Mouse (Mus musculus) inflammation-experienced regulatory T-cells, adult 6 months (primary cell): ENCODE measurements around the gene Nsd1. TPM values are rescaled to one million over a fixed set of nuclear protein-coding genes. Genes with fewer than 3 reads are reported as not detected.
A peak's percentile ranks its signal among the peaks of the same experiment; 100 is the strongest.

Source experiments
- ATAC-seq: one replicate; pipeline ENCODE4 v1.8.0; 2017
- polyA plus RNA-seq, 3 experiments: library from polyadenylated mRNA; unstranded; fragments of 100-300 nt; shearing (Covaris generic); gene quantifications; one replicate each; pipeline ENCODE4 v1.2.1; 2017

Gene Nsd1
- polyA plus RNA-seq, 3 experiments from 2014 or later = 46.7 to 76.6 (median 60.1) TPM

DNA sequence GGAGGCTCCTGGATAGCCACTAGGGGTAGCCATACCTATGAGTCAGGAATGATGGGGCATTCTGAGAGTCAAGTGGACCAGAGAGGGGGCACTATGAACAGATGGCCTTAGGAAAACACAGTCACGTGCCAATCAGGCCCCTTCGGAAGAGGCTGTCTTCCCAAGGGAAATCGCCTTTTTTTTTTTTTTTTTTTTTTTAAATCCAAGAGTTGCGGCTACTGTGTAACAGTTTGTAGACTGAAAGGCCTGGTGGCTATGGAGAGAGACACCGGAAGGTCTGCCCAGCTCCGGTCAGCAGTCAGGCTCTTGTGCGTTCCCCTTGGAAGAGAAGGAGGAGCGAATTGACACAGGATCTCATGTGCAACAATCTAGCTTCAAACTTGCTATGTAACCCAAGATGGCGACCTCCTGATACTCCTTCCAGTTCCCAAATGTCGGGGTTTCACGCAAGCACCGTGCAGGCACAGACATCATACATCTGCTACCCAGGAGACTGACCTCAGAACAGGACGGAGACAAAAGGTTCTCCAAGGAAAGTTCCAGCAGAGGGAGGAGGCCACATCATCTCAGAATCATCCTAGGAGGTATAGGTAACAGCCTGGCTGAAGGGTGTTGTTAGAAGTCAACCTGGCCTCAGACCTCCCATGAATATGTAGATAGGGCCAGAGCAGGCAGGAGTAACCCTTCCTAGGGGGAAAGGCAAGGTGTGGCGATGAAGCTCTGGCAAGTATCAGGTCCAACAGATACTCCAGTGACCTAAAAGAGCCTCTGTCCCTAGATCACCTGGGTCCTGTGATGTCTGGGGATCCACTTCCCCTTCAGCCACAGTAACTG, 121.2 kb downstream of the Nsd1 start:
- no peak for ATAC-seq

DNA sequence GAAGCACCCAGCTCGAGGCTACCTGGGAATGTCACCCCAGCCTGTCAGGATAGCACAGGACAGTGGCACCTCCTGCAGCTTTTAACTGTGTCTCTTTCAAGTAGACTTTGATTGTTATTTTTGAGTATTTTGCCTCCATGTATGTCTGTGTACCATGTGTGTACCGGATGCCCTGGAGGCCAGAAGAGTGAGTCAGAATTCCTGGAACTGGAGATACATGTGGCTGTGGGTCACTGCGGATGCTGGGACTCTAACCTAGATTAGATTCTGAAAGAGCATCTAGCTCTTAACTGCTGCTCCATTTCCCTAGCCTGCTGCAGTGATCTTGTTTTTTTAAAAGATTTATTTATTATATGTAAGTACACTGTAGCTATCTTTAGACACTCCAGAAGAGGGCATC, 122.7 kb downstream of the Nsd1 start:
- no peak for ATAC-seq

DNA sequence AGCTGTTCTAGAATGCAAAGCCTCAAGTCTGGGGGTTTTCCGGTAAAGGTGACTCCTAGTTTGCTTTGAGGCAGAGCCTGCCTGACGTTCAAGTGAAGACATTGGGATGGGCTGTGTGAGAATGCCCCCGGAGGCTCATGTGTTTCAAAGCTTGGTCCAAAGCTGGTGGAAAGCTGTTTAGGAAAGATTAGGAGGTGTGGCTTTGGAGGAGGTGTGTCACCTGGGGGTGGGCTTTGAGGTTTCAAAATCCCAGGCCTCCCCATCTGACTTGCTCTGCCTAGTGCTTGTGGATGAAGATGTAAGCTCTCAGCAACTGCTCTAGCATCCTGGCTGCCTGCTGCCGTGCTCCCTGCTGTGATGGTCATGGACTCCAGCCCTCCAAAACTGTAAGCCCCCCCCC, 126.1 kb downstream of the Nsd1 start:
- ATAC-seq = no peak

DNA sequence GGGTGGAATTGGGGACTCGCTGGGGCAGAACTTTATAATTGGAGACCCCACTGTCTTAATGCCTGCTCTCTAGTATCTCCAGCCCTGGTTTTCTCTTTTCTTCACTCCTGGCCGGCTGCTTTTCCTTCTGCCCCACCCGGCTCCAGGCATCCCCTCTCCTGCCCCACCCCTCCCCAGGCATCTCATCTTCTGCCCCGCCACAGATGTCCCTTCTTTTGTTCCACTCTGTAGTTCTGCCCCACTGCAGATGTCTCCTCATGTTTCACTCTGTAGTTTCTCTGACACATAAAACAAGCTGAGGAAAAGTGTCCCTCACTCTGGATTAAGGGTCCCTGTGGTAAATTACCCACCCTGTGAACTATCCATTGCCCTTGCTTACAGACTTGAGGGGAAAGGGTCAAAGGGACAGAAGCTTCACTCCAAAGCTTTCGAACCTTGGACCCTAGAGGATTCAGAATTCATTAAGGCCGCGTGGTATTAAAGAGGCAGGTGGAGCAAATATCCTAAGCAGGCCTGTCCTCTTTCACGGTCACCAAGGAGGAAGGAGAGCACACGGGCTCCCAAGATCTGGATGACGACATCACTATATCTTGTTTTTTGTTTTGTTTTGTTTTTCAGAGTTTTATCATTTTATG, 127.9 kb downstream of the Nsd1 start:
- no peak for ATAC-seq

DNA sequence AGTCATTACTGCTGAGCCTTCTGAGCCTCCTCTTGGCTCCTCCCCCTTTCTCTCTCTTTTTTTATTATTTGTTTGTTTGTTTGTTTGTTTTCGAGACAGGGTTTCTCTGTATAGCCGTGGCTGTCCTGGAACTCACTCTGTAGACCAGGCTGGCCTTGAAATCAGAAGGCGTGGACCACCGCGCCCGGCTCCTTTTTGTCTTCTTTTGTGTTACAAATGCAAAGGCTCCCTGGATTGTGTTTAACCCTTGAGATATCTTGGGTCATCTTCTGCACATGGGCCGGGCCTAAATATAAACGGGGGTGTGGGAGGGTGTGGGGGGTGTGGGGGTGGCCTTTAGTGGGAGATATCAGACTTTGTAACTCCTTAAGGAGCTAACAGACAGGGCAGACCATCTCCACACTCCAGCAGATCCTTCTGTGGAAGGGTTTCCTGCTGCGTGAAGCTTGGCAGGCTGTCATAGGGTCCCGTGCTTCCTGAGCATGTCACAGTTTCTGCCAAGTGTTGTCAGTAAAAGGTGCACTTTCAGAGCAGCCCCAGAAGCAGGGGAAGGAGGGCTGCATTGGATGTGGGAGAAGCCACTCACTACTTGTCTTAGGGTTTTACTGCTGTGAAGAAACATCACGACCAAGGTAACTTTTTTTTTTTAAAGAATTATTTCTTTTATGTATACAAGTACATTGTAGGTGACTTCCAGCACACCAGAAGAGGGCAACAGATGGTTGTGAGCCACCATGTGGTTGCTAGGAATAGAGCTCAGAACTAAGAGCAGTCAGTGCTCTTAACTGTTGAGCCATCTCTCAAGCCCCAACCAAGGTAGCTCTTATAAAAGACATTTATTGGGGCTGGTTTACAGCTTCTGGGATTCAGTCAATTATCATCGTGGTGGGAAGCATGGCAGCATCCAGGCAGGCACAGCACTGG, 128.8 kb downstream of the Nsd1 start:
- ATAC-seq = no peak

DNA sequence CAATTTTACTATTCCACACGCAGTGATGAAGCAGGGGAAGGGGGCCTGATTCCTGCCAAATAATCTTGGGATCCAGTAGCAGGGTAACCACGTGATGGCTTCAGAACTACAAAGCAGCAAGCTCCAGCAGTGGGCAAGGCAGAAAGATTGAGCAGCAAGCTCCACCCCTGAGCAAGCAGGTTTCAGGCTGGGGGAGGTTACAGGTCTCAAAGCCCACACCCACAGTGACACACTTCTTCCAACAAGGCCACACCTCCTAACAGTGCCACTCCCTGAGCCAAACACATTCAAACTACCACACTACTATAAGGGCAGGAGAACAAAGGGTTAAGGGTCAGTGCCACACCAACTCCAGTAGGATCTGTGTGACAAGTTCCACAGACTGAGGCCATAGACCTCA, 129.7 kb downstream of the Nsd1 start:
- peak; percentile 32 for ATAC-seq

DNA sequence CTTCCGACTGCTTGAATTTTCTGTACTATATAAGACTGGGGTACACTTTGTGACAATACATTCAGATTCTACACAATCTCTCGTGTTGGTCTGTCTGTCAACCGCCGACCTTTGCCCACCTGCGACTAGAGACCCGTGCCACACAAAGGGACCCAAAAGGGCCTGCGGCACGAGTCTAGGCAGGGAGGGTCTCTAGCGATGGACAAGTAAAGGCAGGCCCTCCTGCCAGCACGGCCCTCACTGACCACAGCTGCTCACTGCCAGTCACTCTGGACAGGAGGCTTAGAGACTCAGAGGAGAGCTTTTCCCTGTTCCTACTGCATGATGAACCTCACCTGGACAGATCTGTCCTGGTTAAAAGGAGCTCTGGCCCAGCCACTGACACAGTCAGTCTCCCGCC, 132.9 kb downstream of the Nsd1 start:
- no peak for ATAC-seq

DNA sequence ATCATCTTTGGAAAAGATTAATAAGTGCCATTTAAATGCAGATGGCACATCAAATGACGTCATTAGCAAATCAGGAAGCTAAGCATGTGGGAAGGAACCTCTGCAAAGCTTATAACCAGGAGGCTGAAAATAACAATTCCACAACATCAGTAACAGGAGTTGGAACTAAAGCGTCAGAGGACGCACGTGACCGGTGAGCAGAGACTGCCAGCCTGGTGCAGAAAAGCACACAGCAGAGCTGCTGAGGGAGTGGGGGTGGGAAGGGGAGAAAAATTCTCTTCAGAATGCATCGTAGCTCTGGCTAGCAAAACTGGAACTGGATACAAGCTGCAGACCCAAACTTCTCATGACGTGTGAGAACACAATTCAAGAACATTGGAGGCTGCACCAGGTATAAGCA, 134.7 kb downstream of the Nsd1 start:
- no peak for ATAC-seq

DNA sequence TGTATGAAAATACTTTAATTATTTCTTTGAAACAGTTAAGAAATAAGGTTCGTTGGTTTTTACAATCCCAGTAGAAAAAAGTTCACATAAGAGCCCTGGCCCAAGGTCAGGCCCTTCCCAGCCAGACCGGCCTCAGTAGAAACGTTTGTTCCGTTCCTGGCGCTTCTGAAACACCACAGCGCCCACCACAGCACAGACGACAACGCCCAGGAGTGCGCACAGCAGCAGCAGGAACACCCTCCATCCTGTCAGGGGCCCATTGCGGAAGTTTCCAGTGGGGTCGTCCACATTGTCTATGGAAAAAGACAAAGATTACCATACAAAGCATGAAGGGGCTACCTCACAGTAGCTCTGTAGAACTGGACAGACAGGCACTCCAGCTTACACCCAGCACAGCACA, 137.2 kb downstream of the Nsd1 start:
- no peak for ATAC-seq

DNA sequence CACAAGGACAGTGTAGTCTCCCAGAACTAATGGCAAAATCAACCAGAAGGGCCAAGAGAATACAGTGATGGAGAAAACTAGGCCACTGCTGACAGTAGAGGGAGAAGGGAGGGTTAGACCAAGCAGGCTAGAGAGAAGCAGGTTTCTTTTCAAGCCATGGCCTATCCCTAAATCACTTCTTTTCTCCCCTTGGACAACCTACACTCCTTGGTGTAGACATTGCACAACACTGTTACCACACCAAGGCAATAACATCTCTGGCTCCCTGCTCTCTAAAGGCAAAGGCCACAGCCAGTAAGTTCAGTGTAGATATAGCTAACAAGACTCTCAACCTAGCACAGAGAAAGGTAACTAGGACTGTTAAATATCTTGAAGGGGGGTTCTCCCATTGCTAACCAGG, 151.6 kb downstream of the Nsd1 start:
- no peak for ATAC-seq

DNA sequence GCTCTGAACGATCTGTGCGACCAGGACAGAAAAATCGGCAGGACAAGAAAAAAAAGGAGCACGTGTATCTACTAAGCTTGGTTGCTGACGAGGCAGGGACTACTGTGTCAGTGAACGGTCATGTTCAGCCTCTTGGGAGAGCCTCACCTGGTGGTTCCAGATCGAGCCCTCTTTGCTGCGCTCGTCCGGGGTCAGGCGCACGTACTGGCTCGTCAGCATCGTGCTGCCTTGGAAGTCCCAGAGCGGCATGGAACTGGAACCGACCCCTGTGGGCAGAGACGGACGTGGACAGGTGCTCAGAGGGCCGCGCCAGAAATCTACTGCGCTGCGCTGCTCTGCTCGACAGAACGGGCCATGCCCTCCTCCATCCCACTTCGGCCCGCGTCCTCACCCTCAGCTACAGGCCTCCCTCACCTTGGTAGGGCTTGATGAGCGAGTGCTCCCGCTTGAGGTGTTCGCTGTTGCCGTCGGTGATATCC, 152.4 kb downstream of the Nsd1 start:
- ATAC-seq = peak; percentile 22

DNA sequence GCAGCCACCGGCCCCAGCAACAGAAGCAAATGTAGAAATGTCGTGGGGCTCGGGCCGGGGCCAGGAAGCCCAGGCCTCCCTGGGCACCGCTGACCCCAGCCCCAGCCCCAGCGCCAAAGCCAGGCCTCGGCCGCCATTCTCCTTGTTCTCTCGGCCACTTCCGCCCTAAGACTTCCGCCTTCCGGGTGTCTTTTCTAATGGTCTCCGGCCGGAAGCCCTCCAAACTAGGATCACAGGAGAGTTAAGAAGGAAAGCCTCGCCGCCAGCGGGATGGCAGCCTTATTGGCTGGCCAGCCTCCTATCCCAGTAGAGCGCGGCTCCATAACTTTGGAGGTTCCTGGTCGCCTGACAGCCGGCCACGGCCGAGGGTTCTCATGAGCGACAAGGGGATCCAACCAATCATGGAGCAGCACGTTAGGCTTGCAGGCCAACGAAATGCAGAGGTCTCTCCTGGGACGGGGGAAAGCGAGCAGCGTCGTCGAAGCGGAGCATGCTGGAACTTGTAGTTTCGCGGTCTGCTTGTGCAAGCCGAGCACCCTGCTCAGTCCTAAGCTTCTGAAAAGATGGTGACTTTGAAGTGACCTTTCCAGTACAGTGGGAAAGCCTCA, 153.0 kb downstream of the Nsd1 start, which contains the start of gene Lman2:
Gene Lman2 (minus strand): TSS at position 331 of the 608 bp plus-strand sequence.
- ATAC-seq = peak; percentile 98

Other genes with a start within 250 kb of the Nsd1 start
- gene Hk3, start 188.4 kb upstream of the Nsd1 start, polyA plus RNA-seq = 1 to 10 TPM in 2 of 3 experiments, under 1 TPM in 1; 0.56 to 2.0 (median 1.1) TPM
- 100 to 1,000 TPM in 1 of 3 experiments, 10 to 100 TPM in 2; 67.9 to 101 (median 96.7) TPM for gene Uimc1, start 109.5 kb upstream of the Nsd1 start, polyA plus RNA-seq
- 10 to 100 TPM; 13.6 to 25.9 (median 17.6) TPM for gene Zfp346, start 104.5 kb upstream of the Nsd1 start, polyA plus RNA-seq
- gene Gm17617, start 76.2 kb upstream of the Nsd1 start, polyA plus RNA-seq = not detected
- gene Fgfr4, start 57.1 kb upstream of the Nsd1 start, polyA plus RNA-seq = not detected
- 100 to 1,000 TPM; 196 to 371 (median 209) TPM for gene Prelid1, start 110.7 kb downstream of the Nsd1 start, polyA plus RNA-seq
- gene Rab24, start 112.2 kb downstream of the Nsd1 start, polyA plus RNA-seq = 10 to 100 TPM in 1 of 3 experiments, 1 to 10 TPM in 2; 8.8 to 15.0 (median 9.7) TPM
- gene Mxd3, start 120.0 kb downstream of the Nsd1 start, polyA plus RNA-seq = 10 to 100 TPM in 1 of 3 experiments, 1 to 10 TPM in 2; 2.2 to 32.2 (median 3.5) TPM
- gene Lman2, start 153.0 kb downstream of the Nsd1 start, polyA plus RNA-seq = 10 to 100 TPM; 43.9 to 62.8 (median 60.7) TPM
- gene Rgs14, start 159.9 kb downstream of the Nsd1 start, polyA plus RNA-seq = 10 to 100 TPM; 61.5 to 73.9 (median 62.9) TPM
- under 1 TPM in 1 of 3 experiments, not detected in 2; 0.20 TPM for gene Slc34a1, start 188.4 kb downstream of the Nsd1 start, polyA plus RNA-seq
- gene Pfn3, start 205.4 kb downstream of the Nsd1 start, polyA plus RNA-seq = not detected
- gene F12, start 217.0 kb downstream of the Nsd1 start, polyA plus RNA-seq = under 1 TPM in 1 of 3 experiments, not detected in 2; 0.24 TPM
- gene Grk6, start 235.3 kb downstream of the Nsd1 start, polyA plus RNA-seq = 10 to 100 TPM; 35.3 to 50.0 (median 40.5) TPM